Mouse (Mus musculus) adrenal gland, adult 18-20 months (tissue): ENCODE measurements around the gene Hdac7. TPM values are rescaled to one million over a fixed set of nuclear protein-coding genes. Genes with fewer than 3 reads are reported as not detected.

Source experiments
- DNase-seq, 2 experiments: peaks; one replicate each; pipeline ENCODE4 v3.0.0; 2021 to 2022; ENCODE audit warnings: low spot score in 2 of 2
- total RNA-seq, 2 experiments: library from RNA; stranded (reverse); gene quantifications; 1 replicate in 1 of 2; 2 replicates in 1 of 2; pipeline ENCODE4 v1.2.3; 2021

The Hdac7 gene
- total RNA-seq, 2 experiments from 2014 or later, result 29.7 to 55.2 TPM

GRCm38 (mm10) chr15:97858431-97858830, 14.1 kb upstream of the Hdac7 start:
- DNase-seq, result no peak

GRCm38 (mm10) chr15:97854551-97854950, 10.2 kb upstream of the Hdac7 start:
- no peak for DNase-seq

- DNase-seq, result no peak
These were observed 9.8 kb upstream of the Hdac7 start for GRCm38 (mm10) chr15:97854059-97854458.

- DNase-seq, result no peak
These were observed 8.0 kb upstream of the Hdac7 start for GRCm38 (mm10) chr15:97852291-97852690.

- DNase-seq, result no peak
These were observed 6.7 kb upstream of the Hdac7 start for GRCm38 (mm10) chr15:97851011-97851410.

- peak in 1 of 2 experiments; percentile 23 for DNase-seq
These were observed 6.1 kb upstream of the Hdac7 start for GRCm38 (mm10) chr15:97850441-97850840.

GRCm38 (mm10) chr15:97849116-97849911, 5.0 kb upstream of the Hdac7 start:
- DNase-seq, result peak; percentile 80 to 83

- no peak for DNase-seq
These were observed 3.6 kb upstream of the Hdac7 start for GRCm38 (mm10) chr15:97847866-97848265.

GRCm38 (mm10) chr15:97847285-97847684, 3.0 kb upstream of the Hdac7 start:
- no peak for DNase-seq

GRCm38 (mm10) chr15:97846121-97846882, 2.0 kb upstream of the Hdac7 start:
- DNase-seq, result no peak

- DNase-seq, result no peak
These were observed 1.1 kb downstream of the Hdac7 start for GRCm38 (mm10) chr15:97843247-97843651.

GRCm38 (mm10) chr15:97842058-97842457, 2.2 kb downstream of the Hdac7 start:
- no peak for DNase-seq

GRCm38 (mm10) chr15:97841383-97841782, 2.9 kb downstream of the Hdac7 start:
- DNase-seq, result no peak

- DNase-seq, result no peak
These were observed 3.5 kb downstream of the Hdac7 start for GRCm38 (mm10) chr15:97840781-97841180.

GRCm38 (mm10) chr15:97839991-97840455, 4.3 kb downstream of the Hdac7 start:
- peak in 1 of 2 experiments; percentile 51 for DNase-seq

GRCm38 (mm10) chr15:97839473-97839872, 4.8 kb downstream of the Hdac7 start:
- no peak for DNase-seq

GRCm38 (mm10) chr15:97839012-97839411, 5.3 kb downstream of the Hdac7 start:
- no peak for DNase-seq

GRCm38 (mm10) chr15:97838395-97838794, 5.9 kb downstream of the Hdac7 start:
- DNase-seq, result no peak

GRCm38 (mm10) chr15:97837491-97838061, 6.7 kb downstream of the Hdac7 start:
- DNase-seq, result peak in 1 of 2 experiments; percentile 21

- no peak for DNase-seq
These were observed 7.4 kb downstream of the Hdac7 start for GRCm38 (mm10) chr15:97836894-97837247.

- no peak for DNase-seq
These were observed 8.0 kb downstream of the Hdac7 start for GRCm38 (mm10) chr15:97836153-97836893.
